Mouse (Mus musculus): Measurements from ENCODE around the gene Gtdc1. TPM values are rescaled to one million over a fixed set of nuclear protein-coding genes. Genes with fewer than 3 reads are reported as not detected.

The Gtdc1 gene
- total RNA-seq, 2 experiments from 2014 or later, result 61.6 to 66.2 TPM

DNA sequence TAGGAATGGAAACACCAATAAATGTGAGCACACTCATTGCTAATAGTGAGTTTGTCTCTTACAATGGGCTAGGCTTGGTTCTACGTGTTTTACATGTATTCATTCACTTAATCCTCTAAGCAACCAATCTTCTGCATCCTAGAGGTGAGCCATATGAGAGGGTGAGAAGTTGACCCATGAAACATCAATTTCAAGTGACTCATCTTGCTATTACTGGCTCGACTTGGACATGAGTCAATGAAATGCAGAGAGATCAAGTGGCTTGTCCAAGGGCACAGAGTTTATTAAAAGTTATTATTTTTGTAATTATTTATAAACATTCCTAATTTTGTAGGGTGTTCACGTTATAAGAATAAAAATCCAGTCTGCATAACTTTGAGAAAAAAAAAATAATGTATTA lies 408.2 kb downstream of the Gtdc1 start:
- no peak for DNase-seq

DNA sequence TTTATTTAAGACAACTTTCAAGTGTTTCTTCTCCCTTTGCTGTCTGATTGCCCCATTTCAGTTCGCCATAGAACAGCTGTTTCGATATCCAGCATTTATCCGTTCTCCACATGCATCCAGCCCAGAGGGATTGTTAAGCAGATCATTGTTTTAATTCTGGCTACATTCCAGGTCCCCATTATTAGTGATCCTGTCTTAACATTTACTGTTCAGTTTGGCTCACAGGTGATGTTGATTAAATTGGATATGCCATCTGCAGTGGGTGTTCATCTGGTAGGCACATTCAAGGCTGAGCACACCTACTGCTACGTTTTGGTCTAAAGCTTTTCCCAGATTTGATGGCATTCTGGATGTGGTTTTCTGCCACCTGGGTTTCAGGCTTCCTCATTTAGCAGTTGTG lies 409.4 kb downstream of the Gtdc1 start:
- no peak for DNase-seq

Other genes starting within 250 kb of the Gtdc1 start
- gene Zeb2, start 189.7 kb upstream of the Gtdc1 start, total RNA-seq (2021), result 100 to 1,000 TPM; 402 to 403 TPM